Mouse (Mus musculus) liver, embryonic 12.5 days (tissue): Measurements from ENCODE around the gene Thoc7. TPM values are rescaled to one million over a fixed set of nuclear protein-coding genes. Genes with fewer than 3 reads are reported as not detected.

Experiments
- ATAC-seq: fragments of 200-750 bp; cut with Nextera tagmentation; 2 replicates; pipeline ENCODE4 v1.8.0; 2017; ENCODE audit warnings: moderate number of reproducible peaks, mild to moderate bottlenecking, moderate library complexity
- H3K27ac ChIP-seq: fragments of 300-500 bp; sonication (generic); 2 replicates; pipeline ENCODE4 v1.5.1; 2016; ENCODE audit warnings: mild to moderate bottlenecking
- H3K27me3 ChIP-seq: fragments of 300-500 bp; sonication (generic); replicated peaks from 2 replicates; pipeline ENCODE4 v1.6.1; 2016; ENCODE audit warnings: mild to moderate bottlenecking, moderate library complexity
- H3K36me3 ChIP-seq: fragments of 300-500 bp; sonication (generic); 2 replicates; pipeline ENCODE4 v1.6.1; 2016; ENCODE audit warnings: mild to moderate bottlenecking, moderate library complexity
- H3K4me1 ChIP-seq: fragments of 300-500 bp; sonication (generic); 2 replicates; pipeline ENCODE4 v1.6.1; 2016
- H3K4me2 ChIP-seq: fragments of 300-500 bp; sonication (generic); 2 replicates; pipeline ENCODE4 v1.6.1; 2016; ENCODE audit warnings: mild to moderate bottlenecking, moderate library complexity
- H3K4me3 ChIP-seq: fragments of 300-500 bp; sonication (generic); 2 replicates; pipeline ENCODE4 v1.5.1; 2016; ENCODE audit warnings: mild to moderate bottlenecking, moderate library complexity
- H3K9ac ChIP-seq: fragments of 300-500 bp; sonication (generic); 2 replicates; pipeline ENCODE4 v1.6.1; 2016; ENCODE audit warnings: mild to moderate bottlenecking, moderate library complexity
- H3K9me3 ChIP-seq: fragments of 300-500 bp; sonication (generic); replicated peaks from 2 replicates; pipeline ENCODE4 v1.6.1; 2016; ENCODE audit warnings: mild to moderate bottlenecking, moderate library complexity
- WGBS: fragments of 180-500 bp; shearing (Covaris S2); methylation state at CpG from one replicate; pipeline ENCODE4 v1.1.7; 2016; ENCODE audit not compliant: insufficient replicate concordance; 5-methylcytosine and 5-hydroxymethylcytosine counted together
- polyA plus RNA-seq: library from polyadenylated mRNA; unstranded; fragments of >200 nt; fragmentation: Nextera tagmentation; extraction: Ambion mirVana; gene quantifications from 2 replicates; pipeline ENCODE4 v1.2.1, GENCODE M21; 2016

Thoc7 gene
- polyA plus RNA-seq, result 116 TPM in 2 replicates

DNA sequence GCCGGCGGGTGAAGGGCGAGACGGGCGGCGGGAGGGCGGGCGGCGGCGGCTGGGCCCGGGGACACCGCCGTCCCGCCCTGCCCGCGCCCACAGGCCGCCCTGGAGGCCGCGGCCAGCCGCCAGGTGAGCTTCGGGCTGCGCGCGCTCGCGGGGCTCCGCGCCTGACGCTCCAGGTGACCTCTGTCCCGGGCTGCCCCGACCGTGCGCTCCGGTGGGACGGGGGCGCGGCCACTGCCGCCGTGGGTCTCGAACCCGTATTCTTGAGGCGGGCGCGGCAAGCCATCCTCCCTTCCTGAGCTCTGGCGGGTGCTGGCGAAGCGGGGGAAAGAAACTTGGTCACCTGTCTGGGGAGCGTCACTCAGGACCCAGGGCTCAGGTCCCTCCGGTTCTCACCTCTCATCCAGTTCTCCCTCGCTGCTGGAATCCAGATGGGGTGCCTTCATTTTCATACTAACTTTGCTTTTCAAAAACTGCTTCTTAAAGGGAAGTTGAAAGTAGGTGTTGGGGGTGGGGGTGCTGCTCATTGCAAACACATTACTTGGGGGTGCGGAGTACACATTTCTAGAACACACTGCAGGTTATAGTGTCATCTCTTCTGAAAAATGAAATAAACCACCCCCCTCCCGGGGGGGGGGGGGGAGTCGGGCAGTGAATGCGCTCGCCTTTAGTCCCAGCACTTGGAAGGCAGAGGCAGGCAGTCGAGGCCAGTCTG is at the start of gene Thoc7, which contains the start of gene Atxn7:
Thoc7 (minus strand) TSS at position 452 of the 712 bp plus-strand sequence.
Atxn7 (plus strand) TSS at position 40 of the 712 bp plus-strand sequence.
- peak within 1 kb of the TSS; percentile 96 for H3K4me3 ChIP-seq
- H3K9ac ChIP-seq, result peak within 1 kb of the TSS; percentile 97
- peak; percentile 80 for ATAC-seq
- H3K9me3 ChIP-seq, result no peaks in the 10 kb centered on the region
- peak within 1 kb of the TSS; percentile 87 for H3K27ac ChIP-seq
- peaks cover 2% of the 10 kb centered on the region; the same call in 1 of the 2 replicates for H3K36me3 ChIP-seq
- peaks cover 46% of the 10 kb centered on the region for H3K4me1 ChIP-seq
- WGBS, result 1% methylated on average over 45 of the region's 56 CpGs
- H3K4me2 ChIP-seq, result peak within 1 kb of the TSS; percentile 87
- no peaks in the 10 kb centered on the region for H3K27me3 ChIP-seq

DNA sequence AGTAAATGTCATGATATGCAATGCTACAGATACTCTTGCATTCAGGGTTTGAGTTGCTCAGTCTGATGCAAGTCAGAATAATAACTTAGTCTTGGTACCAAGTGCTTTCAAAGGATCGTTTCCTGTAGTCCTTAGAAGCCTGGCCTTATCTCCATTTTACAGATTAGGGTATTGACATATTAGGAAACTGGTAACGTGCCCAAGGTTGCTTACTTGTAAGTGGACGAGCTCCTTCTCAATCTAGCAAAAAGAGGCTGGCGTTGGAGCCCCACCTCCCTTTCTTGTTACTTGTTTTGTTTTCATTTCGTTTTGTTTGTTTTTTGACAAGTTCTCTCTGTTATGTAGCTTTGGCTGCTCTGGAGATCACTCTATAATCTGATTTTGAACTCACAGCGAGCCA is 48.1 kb upstream of the Thoc7 start:
- WGBS, result 23% methylated on average over 6 of the region's 6 CpGs

DNA sequence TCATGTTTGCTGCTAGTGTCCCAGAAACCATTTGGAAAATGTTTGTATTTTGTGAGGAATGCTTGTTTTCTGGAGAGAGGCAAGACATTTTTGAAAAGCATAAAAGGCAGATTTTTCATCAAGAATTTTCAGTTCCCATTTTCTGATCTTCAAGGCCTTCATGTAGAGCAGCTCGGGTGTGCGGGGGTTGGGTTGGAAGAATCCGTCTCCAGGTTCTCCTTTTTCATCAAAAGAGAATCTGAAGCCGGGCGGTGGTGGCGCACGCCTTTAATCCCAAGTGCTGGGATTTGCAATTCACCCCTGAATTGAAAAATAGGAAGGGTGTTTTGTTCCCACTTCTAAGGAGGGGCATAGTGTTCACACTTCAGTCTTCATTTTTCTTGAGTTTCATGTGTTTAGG is 41.1 kb upstream of the Thoc7 start:
- H3K9ac ChIP-seq, result no peak overlapping the region
- no peak overlapping the region for H3K4me3 ChIP-seq
- WGBS, result 79% methylated on average over 7 of the region's 7 CpGs
- H3K27me3 ChIP-seq, result no peaks in the 10 kb centered on the region
- no peak overlapping the region for H3K27ac ChIP-seq
- H3K4me2 ChIP-seq, result no peak overlapping the region
- no peaks in the 10 kb centered on the region for H3K9me3 ChIP-seq
- ATAC-seq, result no peak
- H3K4me1 ChIP-seq, result no peaks in the 10 kb centered on the region
- H3K36me3 ChIP-seq, result no peaks in the 10 kb centered on the region

More for the DNA sequence above, 48.1 kb upstream of the Thoc7 start:
- H3K4me2 ChIP-seq, result no peak overlapping the region
- peaks cover 22% of the 10 kb centered on the region for H3K4me1 ChIP-seq
- H3K9ac ChIP-seq, result no peak overlapping the region
- H3K27ac ChIP-seq, result no peak overlapping the region
- H3K9me3 ChIP-seq, result no peaks in the 10 kb centered on the region
- no peaks in the 10 kb centered on the region for H3K36me3 ChIP-seq
- no peak overlapping the region for H3K4me3 ChIP-seq
- no peaks in the 10 kb centered on the region for H3K27me3 ChIP-seq
- ATAC-seq, result no peak

- no peak overlapping the region for H3K4me2 ChIP-seq
- ATAC-seq, result peak; percentile 35; the same call in 1 of the 2 replicates
- WGBS, result 53% methylated on average over 9 of the region's 9 CpGs
- H3K4me3 ChIP-seq, result no peak overlapping the region
- H3K9ac ChIP-seq, result no peak overlapping the region; the same call in 1 of the 2 replicates
- no peaks in the 10 kb centered on the region for H3K9me3 ChIP-seq
- H3K36me3 ChIP-seq, result no peaks in the 10 kb centered on the region
- peaks cover 4% of the 10 kb centered on the region; the same call in 1 of the 2 replicates for H3K4me1 ChIP-seq
- no peaks in the 10 kb centered on the region for H3K27me3 ChIP-seq
- H3K27ac ChIP-seq, result no peak overlapping the region
Measured at GRCm38 (mm10) chr14:13995206-13996097, 33.8 kb upstream of the Thoc7 start.

GRCm38 (mm10) chr14:13990741-13991140 is 29.1 kb upstream of the Thoc7 start:
- no peak overlapping the region for H3K9ac ChIP-seq
- H3K4me1 ChIP-seq, result peaks cover 4% of the 10 kb centered on the region; the same call in 1 of the 2 replicates
- H3K36me3 ChIP-seq, result no peaks in the 10 kb centered on the region
- no peak overlapping the region for H3K27ac ChIP-seq
- no peaks in the 10 kb centered on the region for H3K9me3 ChIP-seq
- 69% methylated on average over 3 of the region's 3 CpGs for WGBS
- H3K4me2 ChIP-seq, result no peak overlapping the region
- no peaks in the 10 kb centered on the region for H3K27me3 ChIP-seq
- no peak overlapping the region for H3K4me3 ChIP-seq
- ATAC-seq, result no peak

GRCm38 (mm10) chr14:13988397-13988796 is 26.7 kb upstream of the Thoc7 start:
- H3K4me1 ChIP-seq, result no peaks in the 10 kb centered on the region
- H3K9me3 ChIP-seq, result no peaks in the 10 kb centered on the region
- no peaks in the 10 kb centered on the region for H3K36me3 ChIP-seq
- H3K9ac ChIP-seq, result no peak overlapping the region
- H3K4me3 ChIP-seq, result no peak overlapping the region
- no peak for ATAC-seq
- WGBS, result 23% methylated on average over 2 of the region's 2 CpGs
- H3K4me2 ChIP-seq, result no peak overlapping the region
- H3K27me3 ChIP-seq, result no peaks in the 10 kb centered on the region
- no peak overlapping the region for H3K27ac ChIP-seq

DNA sequence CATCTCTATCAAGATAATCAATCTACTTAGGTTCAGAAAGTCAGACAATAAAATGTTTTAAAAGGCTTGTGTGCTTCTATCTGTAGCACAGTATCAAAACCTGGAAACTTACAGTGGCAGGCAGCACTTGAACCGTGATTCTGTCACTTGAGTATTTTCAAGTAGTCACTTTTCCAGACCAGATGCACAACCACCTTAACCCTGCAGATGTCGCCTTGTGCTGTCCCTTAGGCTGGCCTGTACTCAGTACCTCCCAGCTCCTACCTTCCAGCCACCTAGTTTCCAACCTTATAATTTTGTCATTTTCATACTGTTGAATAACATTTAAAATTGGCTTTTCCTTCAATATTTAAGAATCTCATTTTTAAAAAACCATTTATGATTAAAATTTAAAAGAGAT is 20.5 kb upstream of the Thoc7 start:
- Histone ChIP-seq H3K9ac (no peak overlapping the region), H3K36me3 (no peaks in the 10 kb centered on the region), H3K27me3 (no peaks in the 10 kb centered on the region), H3K27ac (no peak overlapping the region), H3K9me3 (no peaks in the 10 kb centered on the region), H3K4me3 (no peak overlapping the region), H3K4me2 (no peak overlapping the region), H3K4me1 (0 out of 2 replicates have a peak, but pooled peaks cover 6% of the 10 kb centered on the region)
- WGBS, result 44% methylated on average over 2 of the region's 2 CpGs
- no peak for ATAC-seq

DNA sequence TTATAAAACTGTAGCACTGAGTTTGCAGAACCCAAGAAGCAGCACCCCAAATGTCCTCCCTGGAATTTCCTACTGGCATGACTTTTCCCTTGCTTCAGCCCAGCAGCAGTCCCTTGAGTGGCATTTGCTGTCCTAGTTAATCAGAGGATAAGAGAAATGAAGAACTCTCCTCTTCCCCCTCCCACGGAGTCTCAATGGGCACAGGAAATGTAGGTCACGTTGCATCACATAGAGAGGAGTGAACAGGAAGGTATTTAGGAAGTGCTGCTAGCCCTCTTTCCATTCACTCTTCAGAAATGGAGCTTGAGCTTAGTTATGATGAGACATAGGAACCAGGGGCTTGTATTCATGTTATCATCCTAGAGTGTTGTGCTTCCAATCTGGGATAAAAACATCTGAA is 19.6 kb upstream of the Thoc7 start:
- Histone ChIP-seq H3K4me2 (no peak overlapping the region), H3K27ac (no peak overlapping the region), H3K9me3 (no peaks in the 10 kb centered on the region), H3K9ac (no peak overlapping the region), H3K4me1 (0 out of 2 replicates have a peak, but pooled peaks cover 6% of the 10 kb centered on the region), H3K27me3 (no peaks in the 10 kb centered on the region), H3K36me3 (no peaks in the 10 kb centered on the region), H3K4me3 (no peak overlapping the region)
- no peak for ATAC-seq
- 15% methylated on average over 2 of the region's 2 CpGs for WGBS

DNA sequence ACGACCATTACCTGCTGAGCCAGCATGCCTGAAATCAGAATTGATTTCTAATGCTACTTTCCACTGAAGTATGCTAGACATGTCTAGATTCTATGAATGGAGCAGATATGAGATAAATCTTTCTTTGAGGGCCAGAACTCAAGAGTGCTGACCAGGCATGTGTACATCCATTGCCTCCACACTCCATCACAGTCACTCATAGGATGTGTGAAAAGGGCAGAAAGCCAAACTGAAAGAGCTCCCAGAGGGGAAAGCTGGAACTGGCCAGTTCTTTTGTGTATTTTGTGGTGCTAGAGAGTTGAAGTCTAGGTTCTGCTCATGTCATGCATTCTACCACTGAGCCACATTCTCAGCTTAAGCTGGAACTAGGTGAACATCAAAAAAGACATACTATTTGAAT is 15.8 kb upstream of the Thoc7 start:
- Histone ChIP-seq H3K4me2 (no peak overlapping the region), H3K4me1 (0 out of 2 replicates have a peak, but pooled peaks cover 6% of the 10 kb centered on the region), H3K4me3 (no peak overlapping the region), H3K27ac (no peak overlapping the region), H3K27me3 (no peaks in the 10 kb centered on the region), H3K9ac (no peak overlapping the region), H3K36me3 (no peaks in the 10 kb centered on the region), H3K9me3 (no peaks in the 10 kb centered on the region)
- WGBS, result 58% methylated on average over 1 of the region's 1 CpGs
- ATAC-seq, result no peak

DNA sequence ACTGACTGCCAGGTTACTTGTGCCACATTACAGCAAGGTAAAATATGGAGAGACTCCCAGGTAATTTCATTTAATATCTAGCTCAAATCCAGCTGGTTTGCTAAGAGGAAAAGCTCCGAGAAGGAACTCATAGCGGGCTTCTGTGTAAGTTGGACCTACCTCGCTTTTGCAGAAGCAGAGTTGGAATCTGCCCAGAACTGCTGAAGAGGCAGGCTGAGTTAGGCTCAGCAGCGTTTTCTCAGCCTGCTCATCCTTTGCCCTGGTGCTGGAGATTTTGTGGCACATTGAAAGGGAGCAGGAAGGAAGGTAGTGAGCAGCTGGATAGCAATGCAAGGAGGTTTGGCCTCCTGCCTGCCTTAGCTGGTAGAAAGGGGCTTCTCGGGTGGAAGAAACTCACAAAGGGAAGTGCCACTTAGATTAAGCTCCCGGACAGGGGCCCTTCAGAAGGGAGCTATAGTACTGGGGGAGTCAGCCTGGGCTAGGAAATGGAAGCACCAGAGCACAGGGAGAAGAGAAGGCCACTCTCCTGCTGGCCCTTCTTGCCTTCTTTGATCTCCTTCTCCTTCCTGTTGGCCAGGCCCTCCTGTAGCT is 10.1 kb upstream of the Thoc7 start:
- Histone ChIP-seq H3K4me2 (no peak overlapping the region), H3K9ac (no peak overlapping the region), H3K9me3 (no peaks in the 10 kb centered on the region), H3K36me3 (no peaks in the 10 kb centered on the region), H3K4me1 (peaks cover 11% of the 10 kb centered on the region), H3K27me3 (no peaks in the 10 kb centered on the region), H3K27ac (no peak overlapping the region), H3K4me3 (no peak overlapping the region)
- 33% methylated on average over 6 of the region's 6 CpGs for WGBS
- peak; percentile 27; the same call in 1 of the 2 replicates for ATAC-seq

- Histone ChIP-seq H3K4me1 (peaks cover 17% of the 10 kb centered on the region), H3K27me3 (no peaks in the 10 kb centered on the region), H3K4me3 (no peak overlapping the region), H3K9ac (no peak overlapping the region), H3K27ac (no peak overlapping the region), H3K36me3 (no peaks in the 10 kb centered on the region), H3K9me3 (no peaks in the 10 kb centered on the region), H3K4me2 (no peak overlapping the region)
- 79% methylated on average over 3 of the region's 3 CpGs for WGBS
- no peak for ATAC-seq
Measured at GRCm38 (mm10) chr14:13970513-13970912, 8.9 kb upstream of the Thoc7 start.
